Mouse (Mus musculus) embryonic fibroblast, embryonic 13.5 days (primary cell): ENCODE results near the gene Vezt. TPM values are rescaled to one million over a fixed set of nuclear protein-coding genes. Genes with fewer than 3 reads are reported as not detected.

Experiments
- H3K27ac ChIP-seq: 2 replicates; pipeline ENCODE4 v1.5.1; 2012; ENCODE audit warnings: low read length, control low read depth, inconsistent platforms; ENCODE audit not compliant: insufficient read depth
- H3K4me1 ChIP-seq: 2 replicates; pipeline ENCODE4 v1.6.1; 2011; ENCODE audit warnings: low read length; ENCODE audit not compliant: control insufficient read depth, insufficient read depth
- H3K4me3 ChIP-seq: 2 replicates; pipeline ENCODE4 v1.5.1; 2011; ENCODE audit warnings: mild to moderate bottlenecking, control low read depth, low read length; ENCODE audit not compliant: insufficient read depth
- CTCF ChIP-seq: IDR thresholded peaks from 2 replicates; pipeline ENCODE4 v1.5.1; 2011; ENCODE audit warnings: mild to moderate bottlenecking, control low read depth, low read length, moderate library complexity, borderline replicate concordance; ENCODE audit not compliant: insufficient read depth
- POLR2A ChIP-seq: IDR thresholded peaks from 2 replicates; pipeline ENCODE4 v1.6.1; 2011; ENCODE audit warnings: low read depth, mild to moderate bottlenecking, control low read depth, low read length, moderate library complexity
- polyA plus RNA-seq: library from polyadenylated mRNA; stranded (reverse); fragments of >200 nt; gene quantifications from 2 replicates; pipeline ENCODE4 v1.2.4, GENCODE M21; 2011; ENCODE audit warnings: low read depth; ENCODE audit not compliant: missing spikeins, insufficient read length

Vezt gene
- 27.5 and 32.2 TPM in 2 replicates for polyA plus RNA-seq

GRCm38 (mm10) chr10:94035658-94036374 is at the start of gene Vezt, which contains the start of gene Fgd6:
Gene Vezt (minus strand): TSS chr10:94035817.
Gene Fgd6 (plus strand): TSS chr10:94036001.
- Histone ChIP-seq H3K27ac (no peak within 1 kb of the TSS), H3K4me1 (no peaks in the 10 kb centered on the region), H3K4me3 (peak within 1 kb of the TSS; percentile 82)
- TF ChIP-seq POLR2A (peak; percentile 78), CTCF (0 out of 2 replicates have a peak, but pooled peaks have one; percentile 12)

DNA sequence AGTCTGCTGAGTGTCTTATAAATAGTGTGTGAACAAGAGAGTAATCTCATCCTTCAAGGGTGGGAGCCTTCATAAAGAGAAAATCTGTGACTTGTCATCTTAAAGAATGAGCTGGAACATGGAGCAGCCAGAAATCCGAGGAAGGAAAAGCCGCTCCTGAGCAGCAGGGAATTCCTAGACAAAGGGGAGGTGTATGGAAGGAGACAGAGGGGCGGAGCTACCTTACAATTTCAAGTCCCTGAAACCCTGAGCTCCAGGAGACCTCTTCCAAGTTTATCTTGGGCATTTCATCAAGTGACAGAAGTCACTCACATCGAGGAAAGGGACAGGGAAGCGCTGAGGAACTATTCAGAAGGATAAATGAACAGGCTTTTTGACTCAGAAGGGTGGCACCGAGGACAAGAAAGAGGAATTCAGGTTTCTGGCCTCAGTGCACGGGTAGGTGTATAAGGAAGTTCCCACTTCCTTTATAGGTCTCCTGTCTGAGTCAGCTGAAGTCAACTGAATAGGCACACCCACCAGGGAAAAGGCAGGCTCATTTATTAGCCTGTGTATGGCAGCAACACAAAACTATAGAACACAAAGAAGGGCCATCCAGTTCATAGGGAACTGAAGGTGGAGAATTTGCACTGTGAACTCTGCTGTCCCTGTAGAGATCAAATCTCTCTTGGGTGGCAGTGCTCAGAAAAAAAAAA is 46.6 kb upstream of the Vezt start:
- H3K4me3 ChIP-seq = no peak overlapping the region
- H3K4me1 ChIP-seq = 0 out of 2 replicates have a peak, but pooled peaks cover 5% of the 10 kb centered on the region
- H3K27ac ChIP-seq = no peak overlapping the region
- TF ChIP-seq CTCF (no peak), POLR2A (no peak)

- Histone ChIP-seq H3K27ac (no peak overlapping the region), H3K4me3 (no peak overlapping the region), H3K4me1 (0 out of 2 replicates have a peak, but pooled peaks cover 5% of the 10 kb centered on the region)
- TF ChIP-seq CTCF (no peak), POLR2A (no peak)
Observed at GRCm38 (mm10) chr10:94080740-94081139, 45.1 kb upstream of the Vezt start.

DNA sequence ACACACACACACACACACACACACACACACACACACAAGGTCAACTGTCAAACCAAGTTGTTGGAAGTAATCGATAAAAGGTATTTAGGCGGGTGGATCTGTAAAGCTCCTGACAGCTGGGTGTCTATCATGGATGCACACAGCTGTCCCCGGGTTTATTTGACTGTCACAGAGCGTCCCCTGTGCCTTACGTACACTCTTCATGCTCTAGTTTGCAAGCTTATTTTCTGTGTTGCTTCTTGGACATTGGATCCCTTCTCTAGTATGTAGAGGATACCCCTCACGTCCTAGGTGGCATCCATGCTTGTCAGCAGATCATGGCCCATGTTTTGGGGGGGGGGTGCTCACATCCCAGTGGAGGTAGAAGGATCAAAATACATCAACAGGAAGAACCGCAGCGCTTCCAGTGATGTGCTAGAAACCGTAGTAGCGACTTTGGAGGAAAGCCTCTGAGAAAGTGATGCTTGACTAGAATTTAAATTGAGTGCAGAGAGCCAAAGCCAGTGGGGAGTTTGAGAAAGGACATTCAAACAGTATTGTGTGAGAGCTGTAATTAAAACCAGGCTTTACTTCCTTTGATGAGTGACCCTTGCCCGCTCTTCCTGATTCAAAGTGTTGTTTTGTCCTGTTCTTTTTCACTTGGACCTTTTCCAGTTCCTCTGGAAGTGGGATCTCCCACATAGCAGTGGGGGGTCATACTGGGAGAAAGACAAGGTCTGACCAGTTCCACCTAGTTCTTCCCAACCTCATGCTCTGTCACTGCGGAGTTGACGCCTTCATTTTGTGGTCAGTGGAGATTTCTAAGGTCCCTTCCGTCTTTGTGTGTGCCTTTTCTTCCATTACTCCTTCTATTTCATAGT is 41.6 kb upstream of the Vezt start:
- H3K27ac ChIP-seq = no peak overlapping the region
- 0 out of 2 replicates have a peak, but pooled peaks cover 2% of the 10 kb centered on the region for H3K4me1 ChIP-seq
- TF ChIP-seq POLR2A = no peak
- H3K4me3 ChIP-seq = no peak overlapping the region

DNA sequence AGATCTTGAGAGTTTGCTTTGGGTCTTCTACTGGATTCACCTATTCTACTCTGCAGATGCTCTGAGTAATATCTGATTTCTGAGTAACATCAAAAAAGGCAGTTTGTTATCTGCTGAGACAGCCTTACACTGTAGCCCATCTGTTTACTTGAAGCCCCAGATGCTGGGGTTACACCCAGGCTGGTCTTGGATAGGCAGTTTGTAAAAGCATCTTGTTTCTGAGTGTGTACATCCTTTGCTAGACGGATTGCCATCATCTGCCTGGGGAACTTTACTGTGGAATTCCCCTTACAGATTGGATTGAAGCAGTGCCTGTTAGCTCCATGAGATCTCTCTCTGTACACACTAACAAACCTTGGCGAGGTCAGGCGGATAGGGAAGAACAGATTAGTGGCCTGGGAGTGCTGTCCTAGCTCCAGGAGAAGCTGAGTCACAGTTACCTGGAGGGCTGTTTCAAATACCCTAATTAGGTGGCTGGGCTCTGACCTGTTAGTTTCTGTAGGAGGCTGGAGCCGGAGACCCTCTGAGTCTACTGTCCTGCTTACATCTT is 37.4 kb upstream of the Vezt start:
- no peak overlapping the region for H3K27ac ChIP-seq
- TF ChIP-seq POLR2A = no peak
- TF ChIP-seq CTCF = no peak
- no peak overlapping the region for H3K4me3 ChIP-seq
- no peaks in the 10 kb centered on the region for H3K4me1 ChIP-seq

- Histone ChIP-seq H3K4me1 (no peaks in the 10 kb centered on the region), H3K4me3 (no peak overlapping the region), H3K27ac (no peak overlapping the region)
- TF ChIP-seq POLR2A (no peak), CTCF (no peak)
Observed at GRCm38 (mm10) chr10:94072261-94072915, 36.8 kb upstream of the Vezt start.

DNA sequence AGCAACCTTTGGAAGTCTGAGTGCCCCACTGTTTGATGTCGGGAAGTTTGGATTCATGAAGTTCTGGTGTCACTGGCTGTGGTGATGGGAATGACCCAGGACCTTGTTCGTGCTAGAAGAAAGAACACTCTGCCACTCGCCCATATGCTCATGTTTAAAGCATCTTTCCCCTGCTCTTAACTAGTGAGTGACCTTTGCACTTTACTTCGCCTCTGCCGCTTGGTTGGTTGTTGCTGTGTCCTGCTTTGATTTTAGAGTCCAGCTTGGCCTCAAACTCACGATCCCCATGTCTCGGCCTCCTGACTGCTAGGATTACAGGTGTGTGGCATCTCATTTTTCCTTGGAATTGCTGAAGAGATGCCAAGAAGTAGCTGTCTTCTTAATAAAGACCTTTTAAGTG is 36.0 kb upstream of the Vezt start:
- H3K27ac ChIP-seq = no peak overlapping the region
- no peaks in the 10 kb centered on the region for H3K4me1 ChIP-seq
- no peak overlapping the region for H3K4me3 ChIP-seq
- no peak for TF ChIP-seq CTCF
- no peak for TF ChIP-seq POLR2A

DNA sequence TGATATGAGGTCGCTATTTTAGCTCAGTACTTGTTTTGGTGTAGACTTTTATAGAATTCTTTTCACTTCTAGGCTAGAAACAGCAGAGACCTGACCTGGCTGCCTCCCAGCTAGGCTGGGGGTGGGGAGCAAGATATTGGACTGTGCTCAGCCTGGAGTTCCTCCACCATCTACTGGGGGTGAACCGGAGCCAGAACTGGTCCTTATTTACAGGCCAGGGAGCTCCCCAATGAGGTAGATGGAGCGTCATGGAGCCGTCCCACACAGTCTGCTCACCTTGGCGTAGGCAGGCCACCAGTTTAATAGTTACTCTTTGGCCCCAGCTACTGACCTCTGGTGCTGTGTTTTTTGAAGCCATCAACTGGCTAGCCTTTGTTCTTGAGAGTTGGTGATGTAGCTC is 33.1 kb upstream of the Vezt start:
- Histone ChIP-seq H3K27ac (no peak overlapping the region), H3K4me1 (peaks cover 4% of the 10 kb centered on the region; the same call in 1 of the 2 replicates), H3K4me3 (no peak overlapping the region)
- TF ChIP-seq POLR2A (no peak), CTCF (no peak)

DNA sequence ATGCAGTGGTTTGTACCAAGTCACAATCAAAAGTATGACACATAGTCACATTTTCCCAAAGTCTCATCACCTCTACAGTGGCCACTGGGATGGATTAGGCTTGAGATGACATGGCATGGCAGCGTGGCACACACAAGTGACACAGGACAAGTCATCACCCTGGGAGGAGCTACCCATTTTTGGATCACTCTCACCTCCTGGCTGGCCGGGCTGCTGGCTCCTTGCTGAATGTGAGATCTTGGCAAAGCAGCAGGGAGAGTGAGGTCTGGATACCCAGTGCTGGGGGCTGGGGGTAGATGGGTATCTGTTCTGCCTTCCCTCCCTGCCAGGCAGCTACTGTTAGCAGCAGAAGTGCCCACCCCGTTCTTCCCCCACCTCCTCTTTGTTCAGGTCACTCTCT is 31.3 kb upstream of the Vezt start:
- TF ChIP-seq CTCF (no peak), POLR2A (no peak)
- peaks cover 4% of the 10 kb centered on the region; the same call in 1 of the 2 replicates for H3K4me1 ChIP-seq
- H3K27ac ChIP-seq = no peak overlapping the region
- no peak overlapping the region for H3K4me3 ChIP-seq
